Mouse (Mus musculus): ENCODE data around the gene Stk4. TPM values are rescaled to one million over a fixed set of nuclear protein-coding genes. Genes with fewer than 3 reads are reported as not detected.
A peak's percentile ranks its signal among the peaks of the same experiment; 100 is the strongest.

The Stk4 gene
- total and polyA plus RNA-seq, 2 experiments from 2014 or later = 13.7 to 24.6 TPM

DNA sequence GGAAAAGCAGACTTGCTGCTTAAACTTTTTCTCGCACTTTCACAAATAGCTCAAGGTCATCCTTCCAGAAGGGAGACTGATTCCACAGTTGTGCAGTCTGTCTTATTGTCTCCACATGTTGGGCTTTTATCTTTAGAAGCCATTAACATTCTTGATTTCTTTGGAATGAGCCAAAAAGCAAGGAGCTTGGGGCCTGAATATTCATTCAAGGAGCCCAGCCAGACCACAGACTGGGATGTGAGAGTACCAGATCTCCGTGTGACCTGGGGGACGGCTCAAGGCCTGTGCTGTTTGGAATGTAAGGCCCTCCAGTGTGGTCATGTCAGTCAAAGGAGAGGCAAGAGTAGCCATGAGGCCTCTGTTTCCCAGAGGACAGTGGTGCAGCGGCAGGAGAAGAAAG is 38.4 kb downstream of the Stk4 start:
- no peaks in the 10 kb centered on the region for H3K27me3 ChIP-seq (ENCODE audit: insufficient read depth, low read length)
- H3K4me1 ChIP-seq (ENCODE audit: insufficient read depth, low read length) = no peaks in the 10 kb centered on the region
- no peak for TF ChIP-seq CTCF (IDR thresholded peaks at IDR 0.05)
- H3K27ac ChIP-seq (ENCODE audit: low read depth, low read length) = no peak overlapping the region
- no peaks in the 10 kb centered on the region for H3K9me3 ChIP-seq (ENCODE audit: low read length)
- H3K4me3 ChIP-seq (ENCODE audit: low read depth, low read length) = no peak overlapping the region
- DNase-seq (ENCODE audit: low spot score) = no peak
- no peak for ATAC-seq (ENCODE audit: low FRiP score)
- 0 out of 2 replicates have a peak, but pooled peaks cover 4% of the 10 kb centered on the region for H3K36me3 ChIP-seq (ENCODE audit: insufficient read depth, low read length)
- WGBS = 35% methylated on average over 4 of the region's 4 CpGs
- no peak overlapping the region for H3K9ac ChIP-seq (replicated peaks; ENCODE audit: low read length, poor library complexity, severe bottlenecking)
- no peak overlapping the region for H3K4me2 ChIP-seq (ENCODE audit: low read depth, low read length, poor library complexity, severe bottlenecking)

DNA sequence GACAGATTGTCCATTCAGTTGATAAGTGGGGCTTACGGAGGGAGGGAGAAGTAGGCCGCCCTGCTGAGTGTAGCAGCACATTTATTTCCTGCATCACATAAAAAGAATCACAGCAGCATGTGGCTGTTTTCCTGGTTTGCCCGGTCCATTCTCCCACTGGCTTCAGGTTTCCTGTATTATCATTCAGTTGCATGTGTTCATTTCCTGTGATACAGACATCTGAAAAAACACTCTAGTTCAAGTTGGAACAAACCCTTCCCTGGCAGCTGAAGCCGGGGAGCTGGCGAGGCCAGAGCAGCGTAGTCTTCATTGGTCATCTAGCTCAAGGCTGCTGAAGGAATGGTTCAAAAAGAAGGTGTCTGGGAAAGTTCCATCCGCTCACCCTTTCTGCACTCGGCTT is 41.4 kb downstream of the Stk4 start:
- TF ChIP-seq CTCF (IDR thresholded peaks at IDR 0.05) = no peak
- no peak overlapping the region for H3K9ac ChIP-seq (replicated peaks; ENCODE audit: low read length, poor library complexity, severe bottlenecking)
- ATAC-seq (ENCODE audit: low FRiP score) (no peak), DNase-seq (ENCODE audit: low spot score) (no peak)
- no peak overlapping the region for H3K27ac ChIP-seq (ENCODE audit: low read depth, low read length)
- no peak overlapping the region for H3K4me3 ChIP-seq (ENCODE audit: low read depth, low read length)
- no peaks in the 10 kb centered on the region for H3K27me3 ChIP-seq (ENCODE audit: insufficient read depth, low read length)
- H3K36me3 ChIP-seq (ENCODE audit: insufficient read depth, low read length) = 0 out of 2 replicates have a peak, but pooled peaks cover 6% of the 10 kb centered on the region
- H3K4me1 ChIP-seq (ENCODE audit: insufficient read depth, low read length) = no peaks in the 10 kb centered on the region
- no peak overlapping the region for H3K4me2 ChIP-seq (ENCODE audit: low read depth, low read length, poor library complexity, severe bottlenecking)
- 92% methylated on average over 8 of the region's 8 CpGs for WGBS
- H3K9me3 ChIP-seq (ENCODE audit: low read length) = no peaks in the 10 kb centered on the region

DNA sequence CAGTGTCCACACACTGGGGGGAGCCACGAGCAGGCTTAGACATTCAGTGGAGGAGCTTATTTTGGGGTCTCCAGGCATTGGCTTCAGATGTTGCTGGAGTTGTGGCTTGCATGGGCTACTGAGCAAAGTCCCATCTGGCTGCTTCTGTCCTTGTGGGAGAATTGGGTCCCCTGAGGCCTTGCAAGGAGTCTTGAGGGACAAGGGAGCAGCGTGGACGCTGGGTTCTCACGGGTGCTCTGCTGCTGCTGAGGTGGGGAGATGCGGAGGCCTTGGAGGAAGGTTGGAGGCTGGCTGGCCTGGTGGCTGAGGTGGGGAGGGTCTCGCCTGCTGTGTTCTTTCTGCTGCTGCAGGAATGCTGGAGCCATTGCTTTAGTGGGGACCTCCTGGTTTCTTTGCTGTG is 43.9 kb downstream of the Stk4 start:
- no peak for DNase-seq (ENCODE audit: low spot score)
- no peak for TF ChIP-seq CTCF (IDR thresholded peaks at IDR 0.05)
- Histone ChIP-seq H3K4me3 (ENCODE audit: low read depth, low read length) (no peak overlapping the region), H3K27ac (ENCODE audit: low read depth, low read length) (no peak overlapping the region), H3K4me2 (ENCODE audit: low read depth, low read length, poor library complexity, severe bottlenecking) (no peak overlapping the region), H3K4me1 (ENCODE audit: insufficient read depth, low read length) (no peaks in the 10 kb centered on the region), H3K27me3 (ENCODE audit: insufficient read depth, low read length) (no peaks in the 10 kb centered on the region), H3K9ac (replicated peaks; ENCODE audit: low read length, poor library complexity, severe bottlenecking) (no peak overlapping the region), H3K36me3 (ENCODE audit: insufficient read depth, low read length) (peaks cover 7% of the 10 kb centered on the region; the same call in 1 of the 2 replicates), H3K9me3 (ENCODE audit: low read length) (no peaks in the 10 kb centered on the region)
- no peak for ATAC-seq (ENCODE audit: low FRiP score)
- WGBS = 90% methylated on average over 6 of the region's 6 CpGs

DNA sequence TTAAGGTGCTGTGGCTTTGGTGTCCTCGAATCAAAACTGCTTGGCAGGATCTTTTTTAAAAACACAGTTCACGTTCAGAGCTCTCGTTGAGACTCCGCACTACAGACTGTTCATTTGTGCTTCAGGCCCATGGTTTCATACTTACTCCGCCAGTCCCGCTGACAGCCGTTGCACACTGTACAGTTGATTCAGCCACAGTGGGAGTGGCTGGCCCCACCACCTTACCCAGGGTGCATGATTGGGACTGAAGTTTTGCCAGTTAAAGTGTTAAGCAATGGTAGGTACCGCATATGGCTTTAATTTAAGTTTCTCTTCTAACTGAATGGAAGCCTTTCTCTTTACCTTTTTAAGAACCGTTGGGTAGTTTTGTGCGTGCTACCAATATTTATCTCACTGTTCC is 45.4 kb downstream of the Stk4 start:
- Histone ChIP-seq H3K27me3 (ENCODE audit: insufficient read depth, low read length) (no peaks in the 10 kb centered on the region), H3K9ac (replicated peaks; ENCODE audit: low read length, poor library complexity, severe bottlenecking) (no peak overlapping the region), H3K4me1 (ENCODE audit: insufficient read depth, low read length) (no peaks in the 10 kb centered on the region), H3K9me3 (ENCODE audit: low read length) (no peaks in the 10 kb centered on the region), H3K27ac (ENCODE audit: low read depth, low read length) (no peak overlapping the region), H3K36me3 (ENCODE audit: insufficient read depth, low read length) (peaks cover 16% of the 10 kb centered on the region; the same call in 1 of the 2 replicates), H3K4me2 (ENCODE audit: low read depth, low read length, poor library complexity, severe bottlenecking) (no peak overlapping the region), H3K4me3 (ENCODE audit: low read depth, low read length) (no peak overlapping the region)
- no peak for DNase-seq (ENCODE audit: low spot score)
- WGBS = 93% methylated on average over 10 of the region's 10 CpGs
- ATAC-seq (ENCODE audit: low FRiP score) = no peak
- TF ChIP-seq CTCF (IDR thresholded peaks at IDR 0.05) = no peak

DNA sequence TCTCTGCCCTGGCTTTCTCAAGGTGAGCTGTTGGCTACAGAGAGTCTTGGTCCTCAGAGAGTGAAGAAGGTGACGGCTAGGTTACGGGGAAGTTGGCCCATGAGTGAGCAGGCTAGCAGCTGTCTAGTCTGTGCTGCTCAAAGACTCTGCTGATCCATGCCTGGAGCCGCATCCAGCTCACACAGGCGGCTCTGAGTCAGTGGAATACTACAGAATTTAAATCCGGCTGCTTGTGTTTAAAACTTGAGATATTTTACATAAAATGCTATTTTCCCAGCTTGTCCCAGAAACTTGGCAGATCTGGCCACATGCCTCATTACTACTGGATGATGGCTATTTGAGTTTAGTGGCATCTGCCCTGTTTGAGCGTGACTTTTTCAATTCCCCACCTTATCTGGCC is 49.4 kb downstream of the Stk4 start:
- H3K36me3 ChIP-seq (ENCODE audit: insufficient read depth, low read length) = peaks cover 19% of the 10 kb centered on the region; the same call in 1 of the 2 replicates
- no peaks in the 10 kb centered on the region for H3K27me3 ChIP-seq (ENCODE audit: insufficient read depth, low read length)
- H3K9me3 ChIP-seq (ENCODE audit: low read length) = no peaks in the 10 kb centered on the region
- DNase-seq (ENCODE audit: low spot score) (no peak), ATAC-seq (ENCODE audit: low FRiP score) (no peak)
- H3K27ac ChIP-seq (ENCODE audit: low read depth, low read length) = no peak overlapping the region
- 95% methylated on average over 6 of the region's 6 CpGs for WGBS
- H3K4me3 ChIP-seq (ENCODE audit: low read depth, low read length) = no peak overlapping the region
- H3K4me1 ChIP-seq (ENCODE audit: insufficient read depth, low read length) = no peaks in the 10 kb centered on the region
- no peak for TF ChIP-seq CTCF (IDR thresholded peaks at IDR 0.05)
- H3K4me2 ChIP-seq (ENCODE audit: low read depth, low read length, poor library complexity, severe bottlenecking) = no peak overlapping the region
- no peak overlapping the region for H3K9ac ChIP-seq (replicated peaks; ENCODE audit: low read length, poor library complexity, severe bottlenecking)

DNA sequence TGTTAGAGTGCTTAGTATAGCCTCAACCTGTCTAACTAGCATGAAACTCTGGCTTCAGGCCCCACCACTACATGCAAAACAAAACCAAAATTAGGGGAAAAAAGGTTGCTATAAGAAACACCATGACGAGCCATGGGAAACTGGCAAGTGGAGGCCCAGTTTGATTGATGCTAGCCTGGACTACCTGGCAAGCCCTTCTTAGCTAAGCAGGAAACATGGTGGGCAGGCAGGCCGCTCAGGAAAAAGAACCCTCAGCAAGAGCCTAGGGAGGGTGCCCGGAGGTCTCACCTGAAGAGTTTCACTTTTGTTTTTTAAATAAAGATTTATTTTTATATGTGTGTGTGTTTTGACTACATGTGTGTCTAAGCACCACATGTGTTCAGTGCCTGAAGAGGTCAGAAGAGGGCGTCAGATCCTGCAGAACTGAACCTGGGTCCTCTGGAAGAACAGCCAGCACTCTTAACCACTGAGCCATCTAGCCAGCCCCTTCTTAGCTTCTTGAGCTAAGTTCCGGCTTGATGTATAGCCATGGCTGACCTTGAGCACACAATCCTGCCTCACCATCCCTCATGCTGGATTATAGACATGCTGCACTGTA is 53.1 kb downstream of the Stk4 start:
- WGBS = 77% methylated on average over 5 of the region's 5 CpGs
- no peaks in the 10 kb centered on the region for H3K9me3 ChIP-seq (ENCODE audit: low read length)
- TF ChIP-seq CTCF (IDR thresholded peaks at IDR 0.05) = 0 out of 2 replicates have a peak, but pooled peaks have one; percentile 2
- no peaks in the 10 kb centered on the region for H3K4me1 ChIP-seq (ENCODE audit: insufficient read depth, low read length)
- DNase-seq (ENCODE audit: low spot score) = no peak
- ATAC-seq (ENCODE audit: low FRiP score) = no peak
- H3K9ac ChIP-seq (replicated peaks; ENCODE audit: low read length, poor library complexity, severe bottlenecking) = no peak overlapping the region
- peaks cover 12% of the 10 kb centered on the region; the same call in 1 of the 2 replicates for H3K36me3 ChIP-seq (ENCODE audit: insufficient read depth, low read length)
- no peak overlapping the region for H3K4me3 ChIP-seq (ENCODE audit: low read depth, low read length)
- H3K4me2 ChIP-seq (ENCODE audit: low read depth, low read length, poor library complexity, severe bottlenecking) = no peak overlapping the region
- H3K27ac ChIP-seq (ENCODE audit: low read depth, low read length) = no peak overlapping the region
- no peaks in the 10 kb centered on the region for H3K27me3 ChIP-seq (ENCODE audit: insufficient read depth, low read length)
